Mouse (Mus musculus) neutrophil, adult 65 days (primary cell): Measurements from ENCODE around the gene Erf. TPM values are rescaled to one million over a fixed set of nuclear protein-coding genes. Genes with fewer than 3 reads are reported as not detected.

Experiments used
- total RNA-seq: library from RNA; stranded (reverse); gene quantifications from 2 replicates; pipeline ENCODE4 v1.2.4, GENCODE M21; 2023

Gene Erf
- total RNA-seq, result 7.6 and 9.5 TPM in 2 replicates

GRCm38 (mm10) chr7:25250141-25250972 lies at the start of gene Erf:
Gene Erf (minus strand): TSS chr7:25250761.

GRCm38 (mm10) chr7:25297454-25298325 lies 47.1 kb upstream of the Erf start, which contains the start of gene Pafah1b3:
Gene Pafah1b3 (minus strand): TSS chr7:25297986.

GRCm38 (mm10) chr7:25267301-25267750 lies 16.8 kb upstream of the Erf start, which contains the start of gene Cic:
Gene Cic (plus strand): TSS chr7:25267704.

GRCm38 (mm10) chr7:25237249-25238014 lies 13.1 kb downstream of the Erf start, which contains the start of gene Gsk3a:
Gene Gsk3a (minus strand): TSS chr7:25237851.

GRCm38 (mm10) chr7:25221102-25221883 lies 29.3 kb downstream of the Erf start, which contains the start of gene Zfp526:
Gene Zfp526 (plus strand): TSS chr7:25221425.

GRCm38 (mm10) chr7:25220457-25221101 lies 30.0 kb downstream of the Erf start, which contains the start of gene Dedd2:
Gene Dedd2 (minus strand): TSS chr7:25220615.

Other genes with a start within 250 kb of the Erf start
- 230 and 240 TPM in 2 replicates for gene Atp1a3, start 244.8 kb downstream of the Erf start, total RNA-seq
- gene Grik5, start 178.4 kb downstream of the Erf start, total RNA-seq, result 1.7 and 5.5 TPM in 2 replicates
- 10.4 and 11.0 TPM in 2 replicates for gene Zfp574, start 178.2 kb downstream of the Erf start, total RNA-seq
- gene Pou2f2, start 71.0 kb downstream of the Erf start, total RNA-seq, result 7.4 and 8.8 TPM in 2 replicates
- 228 and 310 TPM in 2 replicates for gene Dedd2, start 30.1 kb downstream of the Erf start, total RNA-seq
- 7.1 and 8.5 TPM in 2 replicates for gene Zfp526, start 29.3 kb downstream of the Erf start, total RNA-seq
- 66.1 and 79.7 TPM in 2 replicates for gene Gsk3a, start 12.9 kb downstream of the Erf start, total RNA-seq
- 191 and 236 TPM in 2 replicates for gene Cic, start 16.9 kb upstream of the Erf start, total RNA-seq
- gene Pafah1b3, start 47.2 kb upstream of the Erf start, total RNA-seq, result 4.6 and 9.4 TPM in 2 replicates
- gene Prr19, start 50.6 kb upstream of the Erf start, total RNA-seq, result not detected in 2 replicates
- not detected in 2 replicates for gene Tmem145, start 55.3 kb upstream of the Erf start, total RNA-seq
- 1.9 and 3.2 TPM in 2 replicates for gene Megf8, start 66.4 kb upstream of the Erf start, total RNA-seq
- gene Cnfn, start 119.0 kb upstream of the Erf start, total RNA-seq, result not detected in 2 replicates
- 49.2 and 51.6 TPM in 2 replicates for gene Lipe, start 147.9 kb upstream of the Erf start, total RNA-seq
- not detected in 2 replicates for gene Cxcl17, start 162.1 kb upstream of the Erf start, total RNA-seq
- gene Ceacam1, start 226.8 kb upstream of the Erf start, total RNA-seq, result 225 and 283 TPM in 2 replicates